Mouse (Mus musculus): ENCODE results near the gene Zmat3.
A peak's percentile ranks its signal among the peaks of the same experiment; 100 is the strongest.

GRCm38 (mm10) chr3:32317165-32317900, 48.5 kb downstream of the Zmat3 start:
- TF ChIP-seq CTCF (IDR thresholded peaks at IDR 0.05; ENCODE audit: borderline replicate concordance, insufficient read depth, low read depth, low read length) = peak; percentile 74
- TF ChIP-seq POLR2A (IDR thresholded peaks at IDR 0.05; ENCODE audit: borderline replicate concordance, insufficient read depth, low read length) = no peak
